8 mouse cellular contexts compared by ENCODE assay signal in genomic region chr9:59292493-59292875, GRCm38 (mm10). TPM values are rescaled to one million over a fixed set of nuclear protein-coding genes. Genes with fewer than 3 reads are reported as not detected.
DNase-seq lines count a peak whose midpoint lies in the region; ATAC-seq lines count a peak whose summit lies in the region.

No protein-coding gene starts in this region.

- H3K4me3 ChIP-seq in liver, embryonic 11.5 days (ENCODE audit: low read depth, low read length), result peak overlapping the region; percentile 99
- H3K4me3 ChIP-seq in embryonic facial prominence, embryonic 15.5 days (replicated peaks), result peak overlapping the region; percentile 97
- peak overlapping the region; percentile 97 for H3K4me3 ChIP-seq in limb, embryonic 10.5 days
- peak overlapping the region; percentile 61 for H3K4me3 ChIP-seq in neural tube, embryonic 13.5 days

- DNase-seq in liver, embryonic 11.5 days (ENCODE audit: low spot score), result no peak
- DNase-seq in liver, result no peak
- DNase-seq in limb, embryonic 10.5 days (ENCODE audit: low spot score), result no peak
- DNase-seq in adrenal gland, postnatal 14 days, result no peak
- DNase-seq in embryo, embryonic 10.5 days (ENCODE audit: low spot score), result no peak
- no peak for DNase-seq in layer of hippocampus, adult 9-11 months

- H3K9me3 ChIP-seq in liver, embryonic 11.5 days (ENCODE audit: control insufficient read depth, low read length), result no peaks in the 10 kb centered on the region
- no peaks in the 10 kb centered on the region for H3K9me3 ChIP-seq in embryonic facial prominence, embryonic 15.5 days (replicated peaks)
- no peaks in the 10 kb centered on the region for H3K9me3 ChIP-seq in limb, embryonic 10.5 days (replicated peaks)
- H3K9me3 ChIP-seq in neural tube, embryonic 13.5 days, result no peaks in the 10 kb centered on the region

- no peak for ATAC-seq in liver, embryonic 11.5 days (replicated peaks; ENCODE audit: low FRiP score)
- ATAC-seq in embryonic facial prominence, embryonic 15.5 days (ENCODE audit: insufficient number of reproducible peaks, low FRiP score, low TSS enrichment, low read depth), result no peak
- no peak for ATAC-seq in neural tube, embryonic 13.5 days (ENCODE audit: low read depth)

- H3K36me3 ChIP-seq in liver, embryonic 11.5 days (ENCODE audit: control insufficient read depth, insufficient read depth, low read length), result no peaks in the 10 kb centered on the region; the same call in 1 of the 2 replicates
- H3K36me3 ChIP-seq in embryonic facial prominence, embryonic 15.5 days, result peaks cover 3% of the 10 kb centered on the region; the same call in 1 of the 2 replicates
- peaks cover 10% of the 10 kb centered on the region for H3K36me3 ChIP-seq in limb, embryonic 10.5 days
- H3K36me3 ChIP-seq in neural tube, embryonic 13.5 days, result peaks cover 2% of the 10 kb centered on the region; the same call in 1 of the 2 replicates

- H3K9ac ChIP-seq in liver, embryonic 11.5 days (ENCODE audit: low read depth, low read length), result peak overlapping the region; percentile 95
- peak overlapping the region; percentile 75 for H3K9ac ChIP-seq in embryonic facial prominence, embryonic 15.5 days
- H3K9ac ChIP-seq in neural tube, embryonic 13.5 days, result peak overlapping the region; percentile 81

- WGBS in liver, embryonic 11.5 days, result 38% methylated on average over 3 of the region's 3 CpGs
- WGBS in embryonic facial prominence, embryonic 15.5 days, result 42% methylated on average over 3 of the region's 3 CpGs
- 55% methylated on average over 3 of the region's 3 CpGs for WGBS in limb, embryonic 10.5 days
- 42% methylated on average over 3 of the region's 3 CpGs for WGBS in neural tube, embryonic 13.5 days

- no peak overlapping the region for H3K27ac ChIP-seq in liver, embryonic 11.5 days (ENCODE audit: low read depth, low read length)
- H3K27ac ChIP-seq in embryonic facial prominence, embryonic 15.5 days (replicated peaks), result no peak overlapping the region
- H3K27ac ChIP-seq in limb, embryonic 10.5 days, result peak overlapping the region; percentile 96; the same call in 1 of the 2 replicates
- H3K27ac ChIP-seq in neural tube, embryonic 13.5 days (replicated peaks), result no peak overlapping the region

- no peaks in the 10 kb centered on the region for H3K27me3 ChIP-seq in liver, embryonic 11.5 days (replicated peaks; ENCODE audit: control insufficient read depth, insufficient read depth, low read length)
- H3K27me3 ChIP-seq in embryonic facial prominence, embryonic 15.5 days, result no peaks in the 10 kb centered on the region
- H3K27me3 ChIP-seq in limb, embryonic 10.5 days (ENCODE audit: low read depth, poor library complexity, severe bottlenecking), result no peaks in the 10 kb centered on the region
- no peaks in the 10 kb centered on the region for H3K27me3 ChIP-seq in neural tube, embryonic 13.5 days

- peaks cover 45% of the 10 kb centered on the region for H3K4me1 ChIP-seq in liver, embryonic 11.5 days (replicated peaks; ENCODE audit: control insufficient read depth, insufficient read depth, low read length)
- H3K4me1 ChIP-seq in embryonic facial prominence, embryonic 15.5 days, result peaks cover 32% of the 10 kb centered on the region
- H3K4me1 ChIP-seq in limb, embryonic 10.5 days, result peaks cover 49% of the 10 kb centered on the region
- peaks cover 36% of the 10 kb centered on the region for H3K4me1 ChIP-seq in neural tube, embryonic 13.5 days (replicated peaks)

- H3K4me2 ChIP-seq in liver, embryonic 11.5 days, result peak overlapping the region; percentile 74
- H3K4me2 ChIP-seq in embryonic facial prominence, embryonic 15.5 days (replicated peaks), result peak overlapping the region; percentile 56
- peak overlapping the region; percentile 67 for H3K4me2 ChIP-seq in neural tube, embryonic 13.5 days

RNA-seq across cellular contexts. Expression of gene Adpgk, which starts 1.1 kb away (rescaled TPM):
- polyA plus RNA-seq in liver, embryonic 11.5 days (2014; fragmentation: Nextera tagmentation; extraction: Ambion mirVana), result 43.9 and 45.4 TPM in 2 replicates
- 41.2 and 45.7 TPM in 2 replicates for polyA plus RNA-seq in embryonic facial prominence, embryonic 15.5 days (2015; fragmentation: Nextera tagmentation; extraction: Ambion mirVana)
- 45.8 and 46.9 TPM in 2 replicates for polyA plus RNA-seq in limb, embryonic 10.5 days (2016; fragmentation: Nextera tagmentation; extraction: Ambion mirVana)
- polyA plus RNA-seq in neural tube, embryonic 13.5 days (2015; fragmentation: Nextera tagmentation; extraction: Ambion mirVana), result 27.3 and 28.1 TPM in 2 replicates
- total RNA-seq in adrenal gland, postnatal 14 days (2021), result 24.9 and 28.8 TPM in 2 replicates
